Mouse (Mus musculus) stomach, postnatal 0 days (tissue): ENCODE results near the gene Krtap19-9b.

Experiments
- CTCF ChIP-seq: IDR thresholded peaks from 2 replicates; pipeline ENCODE4 v1.5.1; 2016; ENCODE audit warnings: antibody characterized with exemption, low read depth, mild to moderate bottlenecking, moderate library complexity
- EP300 ChIP-seq: optimal IDR thresholded peaks from 2 replicates; pipeline ENCODE3; 2016; ENCODE audit warnings: antibody characterized with exemption

- TF ChIP-seq CTCF (no peak), EP300 (no peak)
Measured at GRCm38 (mm10) chr16:88941106-88941505, 9.0 kb upstream of the Krtap19-9b start.
